Comparison of ENCODE assay signal across 20 mouse cellular contexts in the genomic region with DNA sequence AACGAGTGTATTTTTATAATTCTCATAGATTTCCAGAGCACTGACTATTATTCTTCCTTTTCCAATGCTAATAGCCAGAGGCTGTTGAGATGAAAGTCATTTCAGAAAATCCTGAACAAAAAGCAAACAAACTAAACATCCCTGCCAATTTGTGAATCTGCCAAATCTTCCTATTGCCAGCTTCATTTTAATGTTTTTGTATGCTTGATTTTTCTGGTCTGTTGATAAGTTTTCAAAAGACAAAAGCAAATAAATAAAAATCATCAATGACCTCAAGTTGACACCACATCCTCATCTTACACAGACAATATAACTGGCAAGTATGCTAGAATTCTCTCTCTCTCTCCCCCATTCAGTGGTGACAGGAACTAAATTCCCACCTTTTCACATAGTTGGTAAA.
"Had no signal": no experiment of that assay in that cellular context is flagged by ENCODE, and none has a peak within 500 bp of the region (broad histone marks: within the 10 kb centered on the region; RNA-seq: fewer than 3 reads in every experiment).

No protein-coding gene starts in this region.

- H3K4me1 ChIP-seq: liver, embryonic 13.5 days; liver, embryonic 15.5 days; lung, embryonic 15.5 days; midbrain, embryonic 13.5 days; midbrain, embryonic 15.5 days; neural tube, embryonic 13.5 days; neural tube, embryonic 15.5 days had no signal

- H3K4me2 ChIP-seq: liver, embryonic 13.5 days; liver, embryonic 15.5 days; lung, embryonic 15.5 days; midbrain, embryonic 13.5 days; midbrain, embryonic 15.5 days; neural tube, embryonic 13.5 days; neural tube, embryonic 15.5 days had no signal

- H3K4me3 ChIP-seq: liver, embryonic 13.5 days; liver, embryonic 15.5 days; lung, embryonic 15.5 days; midbrain, embryonic 10.5 days; midbrain, embryonic 13.5 days; midbrain, embryonic 15.5 days; myocyte; neural tube, embryonic 13.5 days; neural tube, embryonic 15.5 days had no signal

- ATAC-seq: lung, postnatal 0 days; midbrain, embryonic 13.5 days; midbrain, embryonic 15.5 days had no signal

- H3K9ac ChIP-seq: liver, embryonic 13.5 days; liver, embryonic 15.5 days; lung, embryonic 15.5 days; midbrain, embryonic 13.5 days; midbrain, embryonic 15.5 days; neural tube, embryonic 13.5 days; neural tube, embryonic 15.5 days had no signal

- H3K27me3 ChIP-seq: liver, embryonic 13.5 days; liver, embryonic 15.5 days; lung, embryonic 15.5 days; midbrain, embryonic 13.5 days; midbrain, embryonic 15.5 days; neural tube, embryonic 13.5 days; neural tube, embryonic 15.5 days had no signal

- H3K36me3 ChIP-seq: liver, embryonic 13.5 days; liver, embryonic 15.5 days; lung, embryonic 15.5 days; midbrain, embryonic 10.5 days; midbrain, embryonic 13.5 days; midbrain, embryonic 15.5 days; neural tube, embryonic 13.5 days; neural tube, embryonic 15.5 days had no signal

- DNase-seq: liver, embryonic 13.5 days; lung, adult 18-20 months; lung, postnatal 4 days; retina, postnatal 1 day; right cerebral cortex, adult 18-20 months; right cerebral cortex, postnatal 25 days; right cerebral cortex, postnatal 4 days; spleen, adult 18-20 months; thymus, adult 18-20 months; thymus, postnatal 14 days; thymus, postnatal 36 days had no signal

- H3K27ac ChIP-seq: liver, embryonic 13.5 days; liver, embryonic 15.5 days; lung, embryonic 15.5 days; midbrain, embryonic 10.5 days; midbrain, embryonic 13.5 days; midbrain, embryonic 15.5 days; neural tube, embryonic 13.5 days; neural tube, embryonic 15.5 days had no signal

- H3K9me3 ChIP-seq: liver, embryonic 13.5 days; liver, embryonic 15.5 days; lung, embryonic 15.5 days; midbrain, embryonic 10.5 days; midbrain, embryonic 13.5 days; midbrain, embryonic 15.5 days; neural tube, embryonic 13.5 days; neural tube, embryonic 15.5 days had no signal
